Mouse (Mus musculus): ENCODE results near the gene F2. TPM values are rescaled to one million over a fixed set of nuclear protein-coding genes. Genes with fewer than 3 reads are reported as not detected.

The F2 gene
- polyA plus RNA-seq (2017; shearing (Covaris generic)): under 1 TPM; 0.23 to 0.38 TPM

- no peak for ATAC-seq
These were observed at the start of gene F2 for GRCm38 (mm10) chr2:91636229-91636628. Gene F2 (minus strand): TSS chr2:91636414.

GRCm38 (mm10) chr2:91683919-91684318 is 47.7 kb upstream of the F2 start:
- ATAC-seq: no peak

- no peak for ATAC-seq
These were observed 46.6 kb upstream of the F2 start for GRCm38 (mm10) chr2:91682850-91683249.

GRCm38 (mm10) chr2:91676961-91677360 is 40.7 kb upstream of the F2 start:
- no peak for ATAC-seq

- ATAC-seq: no peak
These were observed 40.2 kb upstream of the F2 start for GRCm38 (mm10) chr2:91676420-91676819.

- ATAC-seq: no peak
These were observed 38.7 kb upstream of the F2 start for GRCm38 (mm10) chr2:91674895-91675294.

GRCm38 (mm10) chr2:91673587-91673986 is 37.4 kb upstream of the F2 start:
- no peak for ATAC-seq

GRCm38 (mm10) chr2:91670038-91670437 is 33.8 kb upstream of the F2 start:
- no peak for ATAC-seq

GRCm38 (mm10) chr2:91669326-91669725 is 33.1 kb upstream of the F2 start:
- ATAC-seq: no peak

- no peak for ATAC-seq
These were observed 31.5 kb upstream of the F2 start for GRCm38 (mm10) chr2:91667747-91668146.

GRCm38 (mm10) chr2:91666386-91666910 is 30.2 kb upstream of the F2 start:
- ATAC-seq: no peak

- ATAC-seq: no peak
These were observed 28.6 kb upstream of the F2 start for GRCm38 (mm10) chr2:91664780-91665179.

GRCm38 (mm10) chr2:91660981-91661380 is 24.8 kb upstream of the F2 start:
- no peak for ATAC-seq

GRCm38 (mm10) chr2:91659657-91660056 is 23.4 kb upstream of the F2 start:
- ATAC-seq: no peak

GRCm38 (mm10) chr2:91656774-91657173 is 20.6 kb upstream of the F2 start:
- no peak for ATAC-seq

GRCm38 (mm10) chr2:91655827-91656226 is 19.6 kb upstream of the F2 start:
- ATAC-seq: no peak

GRCm38 (mm10) chr2:91655388-91655787 is 19.2 kb upstream of the F2 start:
- ATAC-seq: no peak

- no peak for ATAC-seq
These were observed 16.6 kb upstream of the F2 start for GRCm38 (mm10) chr2:91652863-91653262.

GRCm38 (mm10) chr2:91651458-91652258 is 15.4 kb upstream of the F2 start:
- no peak for ATAC-seq

GRCm38 (mm10) chr2:91650360-91650995 is 14.3 kb upstream of the F2 start:
- ATAC-seq: peak; percentile 21

GRCm38 (mm10) chr2:91649553-91650359 is 13.5 kb upstream of the F2 start, which contains the start of the genes Zfp408 and Arhgap1:
Gene Zfp408 (minus strand): TSS chr2:91649791.
Gene Arhgap1 (plus strand): TSS chr2:91649860.
- peak; percentile 96 for ATAC-seq

GRCm38 (mm10) chr2:91649152-91649551 is 12.9 kb upstream of the F2 start:
- no peak for ATAC-seq

- no peak for ATAC-seq
These were observed 10.5 kb upstream of the F2 start for GRCm38 (mm10) chr2:91646733-91647132.
